Mouse (Mus musculus): ENCODE measurements at regions not wholly inside any gene's neighbourhood (a gene's known extent, or its start where the extent isn't known, plus 50 kb on each side); places are given as distances from the start of the nearest gene placed in this dataset.

- Histone ChIP-seq H3K36me3 (ENCODE audit: insufficient read depth, low read length) (no peaks in the 10 kb centered on the region), H3K9ac (ENCODE audit: low read depth, low read length) (no peak overlapping the region), H3K4me1 (replicated peaks; ENCODE audit: insufficient read depth, low read length) (no peaks in the 10 kb centered on the region), H3K9me3 (replicated peaks; ENCODE audit: low read length) (no peaks in the 10 kb centered on the region), H3K4me3 (replicated peaks; ENCODE audit: low read depth, low read length) (no peak overlapping the region), H3K27me3 (ENCODE audit: insufficient read depth, low read length) (no peaks in the 10 kb centered on the region), H3K27ac (no peak overlapping the region), H3K4me2 (ENCODE audit: low read length) (no peak overlapping the region)
- no peak for TF ChIP-seq CTCF (IDR thresholded peaks at IDR 0.05; ENCODE audit: low read depth)
- DNase-seq (ENCODE audit: low spot score), result no peak
- WGBS, result 86% methylated on average over 2 of the region's 2 CpGs
- no peak for ATAC-seq (replicated peaks; ENCODE audit: low FRiP score, low read depth)
These were observed 87.8 kb downstream of the Cxcl12 start for GRCm38 (mm10) chr6:117256099-117256471.

- ATAC-seq (replicated peaks; ENCODE audit: low FRiP score, low read depth), result no peak
These were observed 89.3 kb downstream of the Cxcl12 start for GRCm38 (mm10) chr6:117257591-117257990.

GRCm38 (mm10) chr6:117267906-117268305 is 99.6 kb downstream of the Cxcl12 start:
- Histone ChIP-seq H3K9ac (ENCODE audit: low read depth, low read length) (no peak overlapping the region), H3K27me3 (ENCODE audit: insufficient read depth, low read length) (no peaks in the 10 kb centered on the region), H3K4me3 (replicated peaks; ENCODE audit: low read depth, low read length) (no peak overlapping the region), H3K4me2 (ENCODE audit: low read length) (no peak overlapping the region), H3K4me1 (replicated peaks; ENCODE audit: insufficient read depth, low read length) (peaks cover 17% of the 10 kb centered on the region), H3K36me3 (ENCODE audit: insufficient read depth, low read length) (no peaks in the 10 kb centered on the region), H3K27ac (no peak overlapping the region), H3K9me3 (replicated peaks; ENCODE audit: low read length) (no peaks in the 10 kb centered on the region)
- no peak for ATAC-seq (replicated peaks; ENCODE audit: low FRiP score, low read depth)
- TF ChIP-seq CTCF (IDR thresholded peaks at IDR 0.05; ENCODE audit: low read depth), result no peak
- DNase-seq (ENCODE audit: low spot score), result no peak
- 85% methylated on average over 1 of the region's 1 CpGs for WGBS

More at GRCm38 (mm10) chr6:117257591-117257990, 89.3 kb downstream of the Cxcl12 start:
- no peaks in the 10 kb centered on the region for H3K27me3 ChIP-seq (ENCODE audit: insufficient read depth, low read length)
- H3K27ac ChIP-seq, result no peak overlapping the region
- DNase-seq (ENCODE audit: low spot score), result no peak
- H3K4me3 ChIP-seq (replicated peaks; ENCODE audit: low read depth, low read length), result no peak overlapping the region
- no peaks in the 10 kb centered on the region for H3K9me3 ChIP-seq (replicated peaks; ENCODE audit: low read length)
- no peaks in the 10 kb centered on the region for H3K4me1 ChIP-seq (replicated peaks; ENCODE audit: insufficient read depth, low read length)
- H3K4me2 ChIP-seq (ENCODE audit: low read length), result no peak overlapping the region
- WGBS, result 88% methylated on average over 4 of the region's 4 CpGs
- TF ChIP-seq CTCF (IDR thresholded peaks at IDR 0.05; ENCODE audit: low read depth), result no peak
- H3K36me3 ChIP-seq (ENCODE audit: insufficient read depth, low read length), result no peaks in the 10 kb centered on the region
- H3K9ac ChIP-seq (ENCODE audit: low read depth, low read length), result no peak overlapping the region

GRCm38 (mm10) chr6:117268376-117268775 is 100.0 kb downstream of the Cxcl12 start:
- no peaks in the 10 kb centered on the region for H3K27me3 ChIP-seq (ENCODE audit: insufficient read depth, low read length)
- no peak overlapping the region for H3K4me3 ChIP-seq (replicated peaks; ENCODE audit: low read depth, low read length)
- 92% methylated on average over 2 of the region's 2 CpGs for WGBS
- H3K4me2 ChIP-seq (ENCODE audit: low read length), result no peak overlapping the region
- H3K27ac ChIP-seq, result no peak overlapping the region
- no peak overlapping the region for H3K9ac ChIP-seq (ENCODE audit: low read depth, low read length)
- ATAC-seq (replicated peaks; ENCODE audit: low FRiP score, low read depth) (no peak), DNase-seq (ENCODE audit: low spot score) (no peak)
- H3K9me3 ChIP-seq (replicated peaks; ENCODE audit: low read length), result no peaks in the 10 kb centered on the region
- H3K36me3 ChIP-seq (ENCODE audit: insufficient read depth, low read length), result no peaks in the 10 kb centered on the region
- TF ChIP-seq CTCF (IDR thresholded peaks at IDR 0.05; ENCODE audit: low read depth), result no peak
- H3K4me1 ChIP-seq (replicated peaks; ENCODE audit: insufficient read depth, low read length), result peaks cover 18% of the 10 kb centered on the region

GRCm38 (mm10) chr6:117270261-117270660 is 101.9 kb downstream of the Cxcl12 start:
- Histone ChIP-seq H3K4me2 (ENCODE audit: low read length) (no peak overlapping the region), H3K9ac (ENCODE audit: low read depth, low read length) (no peak overlapping the region), H3K36me3 (ENCODE audit: insufficient read depth, low read length) (no peaks in the 10 kb centered on the region), H3K27me3 (ENCODE audit: insufficient read depth, low read length) (no peaks in the 10 kb centered on the region), H3K4me3 (replicated peaks; ENCODE audit: low read depth, low read length) (no peak overlapping the region), H3K4me1 (replicated peaks; ENCODE audit: insufficient read depth, low read length) (peaks cover 18% of the 10 kb centered on the region), H3K27ac (no peak overlapping the region), H3K9me3 (replicated peaks; ENCODE audit: low read length) (no peaks in the 10 kb centered on the region)
- DNase-seq (ENCODE audit: low spot score), result no peak
- 70% methylated on average over 3 of the region's 3 CpGs for WGBS
- TF ChIP-seq CTCF (IDR thresholded peaks at IDR 0.05; ENCODE audit: low read depth), result no peak
- ATAC-seq (replicated peaks; ENCODE audit: low FRiP score, low read depth), result no peak

- Histone ChIP-seq H3K27ac (peak overlapping the region; percentile 8; the same call in 1 of the 2 replicates), H3K9ac (ENCODE audit: low read depth, low read length) (no peak overlapping the region), H3K27me3 (ENCODE audit: insufficient read depth, low read length) (no peaks in the 10 kb centered on the region), H3K36me3 (ENCODE audit: insufficient read depth, low read length) (no peaks in the 10 kb centered on the region), H3K9me3 (replicated peaks; ENCODE audit: low read length) (no peaks in the 10 kb centered on the region), H3K4me1 (replicated peaks; ENCODE audit: insufficient read depth, low read length) (peaks cover 18% of the 10 kb centered on the region), H3K4me2 (ENCODE audit: low read length) (no peak overlapping the region), H3K4me3 (replicated peaks; ENCODE audit: low read depth, low read length) (no peak overlapping the region)
- ATAC-seq (replicated peaks; ENCODE audit: low FRiP score, low read depth), result peak; percentile 67
- no peak for TF ChIP-seq CTCF (IDR thresholded peaks at IDR 0.05; ENCODE audit: low read depth)
- WGBS, result 37% methylated on average over 12 of the region's 12 CpGs
- peak; percentile 35 for DNase-seq (ENCODE audit: low spot score)
These were observed 103.4 kb downstream of the Cxcl12 start for GRCm38 (mm10) chr6:117271562-117272226.
